Mouse (Mus musculus) mesoderm, embryonic 11.5 days (tissue): Measurements from ENCODE around the gene Icam5.
"Not testable (repeated sequence)": the region's sequence is repeated elsewhere in the genome, so short reads cannot be mapped to it uniquely, and the experiment has no call there.

Experiments used
- DNase-seq: peaks from one replicate; pipeline ENCODE4 v3.0.0-alpha.2; 2012; ENCODE audit warnings: low read depth, low spot score

Icam5 gene

DNA sequence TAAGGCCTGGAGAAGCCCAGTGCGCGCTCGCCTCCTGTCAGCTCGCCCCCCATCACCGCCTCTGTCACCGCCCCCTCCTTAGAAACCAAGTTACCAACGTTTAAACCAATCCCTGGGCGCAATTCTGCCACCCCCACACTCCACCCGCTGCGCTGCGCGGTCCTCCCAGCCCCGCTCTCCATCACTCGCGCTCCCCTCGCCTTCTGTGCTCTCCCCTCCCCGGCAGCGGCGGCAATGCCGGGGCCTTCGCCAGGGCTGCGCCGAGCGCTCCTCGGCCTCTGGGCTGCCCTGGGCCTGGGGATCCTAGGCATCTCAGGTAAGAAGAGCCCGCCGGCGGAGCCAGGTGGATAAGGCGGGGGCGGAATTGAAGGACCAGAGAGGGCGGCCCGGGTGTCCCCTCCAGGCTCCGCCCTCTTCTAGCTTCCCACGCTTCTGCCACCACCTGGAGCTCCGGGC lies at the start of gene Icam5:
Gene Icam5 (plus strand): TSS at position 178 of the 456 bp plus-strand sequence.
- no peak for DNase-seq

DNA sequence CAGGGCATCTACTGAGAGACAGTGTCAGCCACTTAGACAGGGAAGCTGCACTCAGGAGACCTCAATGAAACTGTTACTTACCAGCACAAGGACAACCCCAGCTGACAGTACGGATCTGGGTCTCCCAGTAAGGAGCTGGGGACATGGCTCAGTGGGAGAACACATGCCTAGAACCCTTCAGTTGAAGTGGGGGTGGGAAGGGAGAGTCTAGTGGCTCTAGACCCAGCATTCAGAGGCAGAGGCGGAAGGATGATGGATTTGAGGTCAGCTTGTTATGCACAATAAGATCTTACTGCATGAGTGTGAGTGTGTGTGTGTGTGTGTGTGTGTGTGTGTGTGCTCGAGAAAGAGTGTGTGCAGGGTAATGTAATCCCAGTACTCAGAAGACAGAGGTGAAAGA lies 49.7 kb upstream of the Icam5 start:
- no peak for DNase-seq

DNA sequence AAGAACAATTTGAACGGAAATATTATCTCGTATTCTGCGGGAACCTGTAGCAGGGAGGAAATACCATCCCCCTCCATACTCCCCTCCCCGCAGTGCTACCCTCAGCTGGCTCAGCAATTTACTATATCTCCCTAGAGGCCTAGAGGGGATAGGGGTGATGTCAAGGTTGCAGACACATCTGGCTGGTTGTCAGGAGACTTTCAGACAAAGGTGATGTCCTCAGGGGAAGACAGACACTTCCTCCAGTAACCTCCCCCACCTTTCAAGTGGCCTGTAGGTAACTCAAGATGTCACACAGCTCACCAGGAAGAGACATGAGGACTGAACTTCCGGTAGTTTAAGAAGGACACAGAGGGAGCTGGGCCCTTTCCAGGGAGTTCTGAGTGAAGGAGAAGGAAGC lies 48.7 kb upstream of the Icam5 start:
- peak; percentile 16 for DNase-seq

DNA sequence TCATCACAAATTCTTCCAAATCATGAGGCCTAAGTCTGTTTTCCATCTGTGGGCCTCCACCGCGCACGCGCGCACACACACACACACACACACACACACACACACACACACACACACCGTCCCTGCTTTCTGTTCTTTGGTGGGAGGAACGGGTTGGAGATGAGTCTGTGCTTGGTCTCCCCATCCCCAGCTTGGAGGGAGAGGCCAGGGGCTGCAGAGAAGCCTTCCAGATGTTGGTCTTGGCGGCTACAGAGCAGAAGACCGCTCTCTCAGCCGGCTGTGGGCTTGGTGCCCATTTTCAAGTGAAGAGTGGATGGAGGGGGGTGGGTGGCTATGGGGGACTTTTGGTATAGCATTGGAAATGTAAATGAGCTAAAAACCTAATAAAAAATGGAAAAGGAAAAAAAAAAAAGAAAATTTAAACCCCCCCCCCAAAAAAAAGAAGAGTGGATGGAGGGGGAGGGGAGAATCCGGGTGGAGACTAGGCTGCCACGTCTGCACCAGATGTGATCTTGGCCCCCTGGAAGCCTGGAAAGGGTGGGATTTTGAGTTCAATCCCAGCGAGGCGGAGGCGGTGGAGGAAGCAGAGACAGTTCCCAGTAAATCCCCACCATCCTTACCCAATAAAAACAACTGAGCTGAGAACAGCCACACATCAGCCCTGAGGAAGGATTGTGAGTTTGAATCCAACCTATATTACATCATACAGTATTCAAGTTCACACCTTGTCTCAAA lies 44.8 kb upstream of the Icam5 start:
- no peak for DNase-seq

DNA sequence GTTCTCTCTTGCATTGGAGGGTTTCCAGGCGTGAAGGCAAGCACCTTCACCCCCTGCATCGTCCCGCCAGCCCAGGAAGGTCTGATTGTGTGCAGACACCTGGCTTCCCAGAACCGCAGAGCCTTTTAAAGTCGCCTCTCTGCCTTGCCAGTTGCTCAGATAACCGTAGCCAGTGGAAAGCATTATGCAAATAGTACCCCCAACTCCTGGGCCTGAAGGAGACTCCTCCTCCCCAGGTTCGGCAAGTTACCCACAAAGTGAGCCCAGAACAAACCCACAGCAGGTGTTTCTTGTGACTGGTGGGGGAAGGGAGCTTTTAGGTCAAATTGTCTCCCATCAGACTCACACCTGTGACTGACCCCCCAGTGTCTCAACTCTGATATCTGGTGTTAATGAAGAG lies 43.9 kb upstream of the Icam5 start:
- no peak for DNase-seq

DNA sequence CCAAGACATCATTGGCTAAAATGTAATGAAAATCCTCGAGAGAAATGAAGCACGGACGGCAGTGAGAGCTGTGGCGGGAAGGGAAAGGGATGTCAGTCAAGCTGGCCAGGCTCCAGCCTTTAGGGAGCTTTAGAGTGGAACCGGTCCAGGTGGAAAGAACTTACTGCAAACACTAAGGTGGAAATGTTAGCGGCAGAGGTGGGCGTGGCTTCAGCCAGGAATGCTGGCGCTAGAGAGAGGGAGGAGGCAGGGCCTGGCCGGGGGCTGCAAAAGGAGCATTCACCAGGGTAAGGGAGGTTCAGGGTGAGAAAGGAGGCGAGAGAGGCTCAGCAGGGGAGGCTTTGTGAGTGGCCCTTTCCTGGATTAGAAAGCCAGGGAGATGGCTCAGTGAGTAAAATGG lies 41.0 kb upstream of the Icam5 start:
- DNase-seq: peak; percentile 36

DNA sequence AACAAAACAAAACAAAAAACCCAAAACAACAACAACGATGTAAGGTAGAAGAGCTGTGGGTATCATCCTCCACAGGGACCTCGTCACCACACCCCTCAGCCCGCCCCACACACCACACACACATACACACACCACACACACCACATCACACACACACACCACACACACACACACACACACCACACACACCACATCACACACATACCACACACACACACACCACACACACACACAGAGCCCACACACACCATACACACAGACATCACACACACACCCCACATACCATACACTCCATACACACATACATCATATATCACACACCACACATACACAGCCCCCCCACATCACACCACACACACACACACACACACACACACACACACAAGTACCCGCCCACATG lies 40.3 kb upstream of the Icam5 start:
- DNase-seq: no peak

DNA sequence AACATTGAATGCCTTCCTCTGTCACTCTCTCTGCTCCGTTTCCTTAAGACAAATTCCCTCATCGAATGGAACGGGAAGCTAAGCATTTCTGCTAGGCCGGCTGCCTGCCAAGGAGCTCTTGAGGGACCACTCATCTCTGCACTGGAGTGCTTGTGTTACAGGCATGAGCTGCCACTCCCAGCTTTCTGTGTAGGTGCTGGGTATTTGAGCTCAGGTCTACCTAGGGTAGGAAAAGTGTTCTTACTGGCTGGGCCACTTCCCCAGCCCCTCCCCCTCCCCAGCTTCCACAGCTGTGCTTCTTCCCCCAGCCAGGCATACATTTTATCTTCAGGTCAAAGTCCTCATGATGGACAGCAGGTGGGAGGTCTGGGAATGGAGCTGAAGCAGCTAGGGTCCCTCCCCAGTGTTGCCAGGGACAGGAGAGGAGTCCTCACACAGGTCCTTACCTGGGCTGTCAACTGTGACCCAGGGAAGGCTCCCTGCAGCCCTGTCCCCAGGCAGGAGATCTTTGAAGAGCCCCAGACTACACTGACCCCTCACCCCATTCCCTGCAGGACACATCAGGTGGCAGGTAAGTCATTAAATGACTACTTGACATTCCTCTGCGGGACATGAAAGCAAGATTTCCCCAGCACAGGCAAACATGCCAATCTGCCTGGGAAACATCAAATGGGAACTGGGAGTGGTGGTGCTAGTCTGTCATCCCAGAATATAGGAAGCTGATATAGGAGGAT lies 38.5 kb upstream of the Icam5 start:
- no peak for DNase-seq

DNA sequence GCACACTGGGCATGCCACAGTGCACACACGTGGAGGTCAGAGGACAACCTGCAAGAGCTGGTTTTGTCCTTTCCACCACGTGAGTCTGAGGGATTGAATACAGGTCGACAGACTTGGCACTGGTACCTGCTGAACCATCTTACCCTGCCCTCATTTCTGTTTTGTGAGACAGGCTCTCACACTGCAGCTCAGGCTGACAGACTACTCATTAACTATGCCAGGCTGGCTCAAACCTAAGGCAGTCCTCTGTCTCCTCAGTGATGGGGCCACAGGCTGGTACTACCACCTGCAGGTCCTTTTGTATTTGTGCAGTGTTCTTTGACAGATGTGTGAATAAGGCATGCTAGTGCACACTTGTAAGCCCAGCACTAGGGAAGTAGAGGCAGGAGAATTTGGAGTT lies 36.8 kb upstream of the Icam5 start:
- DNase-seq: no peak

DNA sequence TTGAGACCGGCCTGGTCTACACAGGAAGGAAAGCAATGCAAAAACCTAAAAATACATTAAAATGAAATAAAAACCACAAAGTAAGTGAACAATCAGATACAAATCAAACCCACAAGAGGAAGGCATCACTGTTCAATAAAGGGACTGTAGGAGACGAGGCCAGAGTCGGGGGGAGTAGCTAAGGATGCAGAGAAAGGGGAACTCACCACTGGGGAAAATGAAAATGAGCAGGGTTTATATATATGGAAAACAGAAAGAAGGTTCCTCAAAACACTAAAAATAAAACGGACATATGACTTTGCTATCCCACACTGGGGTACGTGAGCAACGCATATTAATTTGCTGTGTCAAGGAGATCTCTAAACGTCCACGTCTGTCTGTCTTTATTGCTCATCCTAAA lies 34.8 kb upstream of the Icam5 start:
- DNase-seq: no peak

DNA sequence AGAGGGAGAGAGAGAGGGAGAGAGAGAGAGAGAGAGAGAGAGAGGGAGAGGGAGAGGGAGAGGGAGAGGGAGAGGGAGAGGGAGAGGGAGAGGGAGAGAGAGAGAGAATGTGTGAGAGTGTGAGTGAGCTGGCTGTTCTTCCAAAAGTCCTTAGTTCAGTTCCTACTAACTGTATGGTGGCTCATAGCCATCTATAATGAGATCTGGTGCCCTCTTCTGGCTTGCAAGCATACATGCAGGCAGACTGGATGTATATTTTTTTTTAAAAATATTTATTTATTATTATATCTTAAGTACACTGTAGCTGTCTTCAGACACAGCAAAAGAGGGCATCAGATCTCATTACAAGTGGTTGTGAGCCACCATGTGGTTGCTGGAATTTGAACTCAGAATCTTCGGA lies 33.5 kb upstream of the Icam5 start:
- not testable (repeated sequence) for DNase-seq

DNA sequence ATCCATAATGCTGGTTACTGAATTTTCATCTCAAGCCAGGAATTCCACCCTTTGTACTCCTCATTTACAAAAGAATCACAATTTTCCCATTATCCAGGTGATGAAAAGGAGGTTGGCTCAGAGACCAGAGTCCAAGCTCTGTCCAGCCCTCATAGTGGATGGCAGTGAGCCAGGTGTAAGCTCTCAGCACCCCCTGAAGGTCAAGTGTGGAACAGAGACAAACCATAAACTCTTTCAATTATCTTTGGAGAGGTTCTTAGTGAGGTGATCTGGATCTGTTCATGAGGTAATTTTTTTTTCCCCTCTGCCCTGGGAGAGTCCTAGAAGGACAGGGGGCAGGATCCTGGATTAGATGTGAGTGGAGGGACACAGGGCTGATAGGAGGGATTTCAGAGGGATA lies 31.1 kb upstream of the Icam5 start:
- DNase-seq: no peak

DNA sequence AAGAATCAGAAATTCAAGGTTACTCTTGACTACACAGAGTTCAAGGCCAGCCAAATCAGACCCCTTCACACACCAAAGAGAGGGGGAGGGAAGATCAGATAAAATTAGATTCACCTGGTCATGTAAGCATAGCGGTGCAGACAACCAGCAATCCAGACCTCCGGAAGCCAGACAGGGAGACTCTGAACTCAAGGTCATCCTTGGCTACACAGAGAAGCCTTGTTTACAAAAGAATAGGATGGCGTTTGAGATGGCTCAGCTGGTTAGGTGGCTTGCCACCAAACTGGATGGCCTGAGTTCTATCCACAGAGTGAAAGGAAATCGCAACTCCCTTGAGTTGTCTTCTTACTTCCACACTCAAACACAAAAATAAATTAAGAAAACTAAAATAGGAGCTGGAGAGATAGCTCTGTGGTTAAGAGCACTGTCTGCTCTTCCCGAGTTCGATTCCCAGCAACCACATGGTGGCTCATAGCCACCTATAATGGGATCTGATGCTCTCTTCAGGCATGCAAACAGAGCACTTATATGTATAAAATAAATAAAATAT lies 30.1 kb upstream of the Icam5 start:
- DNase-seq: no peak

DNA sequence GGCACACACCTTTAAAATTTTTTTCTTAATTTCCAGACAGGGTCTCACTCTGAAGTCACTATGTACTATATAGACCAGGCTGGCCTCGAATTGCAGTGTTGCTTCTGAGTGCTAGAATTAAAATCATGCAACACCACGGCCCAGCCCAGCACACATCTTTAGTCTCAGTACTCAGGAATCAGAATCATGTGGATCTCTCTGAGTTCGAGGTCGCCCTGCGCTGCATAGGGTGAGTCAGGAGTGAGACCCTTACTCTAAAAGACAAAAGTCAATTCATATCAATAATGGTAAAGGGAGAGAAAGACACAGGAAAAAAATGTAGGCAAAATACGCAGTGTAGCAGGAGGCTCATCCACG lies 29.6 kb upstream of the Icam5 start:
- DNase-seq: no peak

DNA sequence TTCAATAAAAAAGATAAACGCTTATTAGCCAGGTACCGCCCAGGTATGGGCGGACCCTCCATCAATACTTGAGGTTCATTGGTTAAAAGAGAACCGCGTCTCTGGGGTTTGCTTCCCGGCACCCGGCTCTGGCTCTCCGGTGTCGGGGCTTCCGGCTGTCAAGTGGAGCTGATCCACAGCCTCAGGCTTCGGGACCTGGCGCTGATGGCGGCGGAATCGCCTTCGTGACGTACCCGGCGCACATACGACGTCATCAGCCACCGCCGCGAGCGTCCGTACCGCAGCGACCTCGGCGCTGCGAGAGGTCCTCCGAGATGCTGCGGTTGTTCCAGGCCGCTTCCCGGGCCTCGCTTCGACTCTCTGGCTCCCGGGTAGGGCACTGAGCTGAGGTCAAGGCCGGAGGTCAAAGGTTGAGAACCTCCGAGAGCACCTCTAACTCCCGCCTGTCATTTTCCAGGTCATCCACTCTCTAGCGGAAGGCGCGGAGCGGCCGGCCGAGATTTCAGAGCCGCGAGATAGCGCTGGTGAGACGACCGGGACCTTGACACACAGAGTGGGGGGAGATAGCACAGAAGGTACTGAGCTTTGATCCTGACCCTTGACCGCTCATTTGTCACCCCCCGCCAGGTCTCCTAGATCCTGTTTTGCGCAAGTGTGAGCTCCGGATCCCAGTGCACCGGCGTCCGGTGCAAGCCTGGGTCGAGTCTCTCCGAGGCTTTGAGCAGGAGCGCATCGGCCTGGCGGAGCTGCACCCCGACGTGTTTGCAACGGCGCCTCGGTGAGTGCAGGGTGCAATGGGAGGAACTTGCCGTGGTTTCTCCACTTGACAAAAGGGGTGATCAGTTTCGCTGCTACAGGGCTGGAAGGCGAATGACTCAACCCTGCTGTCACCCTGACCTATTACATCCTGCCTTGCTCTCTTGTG lies 29.0 kb upstream of the Icam5 start, which contains the start of gene Mrpl4:
Gene Mrpl4 (plus strand): TSS at position 112 of the 925 bp plus-strand sequence.
- peak; percentile 94 for DNase-seq

DNA sequence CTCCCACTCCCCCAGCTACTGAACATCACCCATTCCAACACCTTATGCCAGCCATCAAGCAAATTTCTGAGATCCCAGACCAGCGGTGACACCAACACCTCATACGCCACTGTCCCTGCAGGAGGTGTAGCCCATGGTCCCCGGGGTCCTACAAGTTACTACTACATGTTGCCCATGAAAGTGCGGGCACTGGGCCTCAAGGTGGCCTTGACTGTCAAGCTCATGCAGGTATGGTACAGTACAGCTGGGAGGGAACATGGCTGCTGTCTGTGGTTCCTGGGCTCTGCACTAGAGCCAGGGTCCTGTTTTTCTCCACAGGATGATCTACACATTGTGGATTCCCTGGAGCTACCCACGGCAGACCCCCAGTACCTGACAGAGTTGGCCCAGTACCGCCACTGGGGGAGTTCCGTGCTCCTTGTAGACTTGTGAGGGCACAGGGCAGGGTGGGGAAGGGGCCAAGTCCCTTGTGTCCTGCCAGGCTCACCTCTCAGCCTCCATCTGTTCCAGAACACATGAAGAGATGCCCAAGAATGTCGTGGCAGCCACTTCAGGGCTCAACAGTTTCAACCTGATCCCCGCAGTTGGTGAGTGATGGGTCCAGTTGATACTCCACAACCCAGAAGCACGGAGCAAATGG lies 24.4 kb upstream of the Icam5 start:
- DNase-seq: no peak

DNA sequence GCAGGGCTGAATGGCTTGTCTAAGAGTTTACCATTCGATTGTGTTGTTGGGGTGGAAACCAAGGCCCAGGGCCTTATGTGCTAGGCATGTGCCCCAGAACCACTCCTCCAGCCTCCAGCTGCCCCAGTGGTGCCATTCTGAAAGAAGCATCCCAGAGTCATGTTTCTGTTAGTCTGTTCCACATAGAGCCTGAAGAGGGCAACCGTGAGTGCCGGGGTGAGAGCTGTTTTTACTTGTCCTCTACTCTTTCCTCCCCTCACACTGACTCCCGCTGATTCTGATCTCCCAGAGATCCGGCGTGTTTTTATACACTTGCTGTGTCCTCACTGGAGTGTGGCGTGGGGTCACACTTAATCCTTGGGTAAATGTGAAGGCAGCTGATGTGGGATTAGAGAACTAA lies 23.9 kb upstream of the Icam5 start:
- no peak for DNase-seq

DNA sequence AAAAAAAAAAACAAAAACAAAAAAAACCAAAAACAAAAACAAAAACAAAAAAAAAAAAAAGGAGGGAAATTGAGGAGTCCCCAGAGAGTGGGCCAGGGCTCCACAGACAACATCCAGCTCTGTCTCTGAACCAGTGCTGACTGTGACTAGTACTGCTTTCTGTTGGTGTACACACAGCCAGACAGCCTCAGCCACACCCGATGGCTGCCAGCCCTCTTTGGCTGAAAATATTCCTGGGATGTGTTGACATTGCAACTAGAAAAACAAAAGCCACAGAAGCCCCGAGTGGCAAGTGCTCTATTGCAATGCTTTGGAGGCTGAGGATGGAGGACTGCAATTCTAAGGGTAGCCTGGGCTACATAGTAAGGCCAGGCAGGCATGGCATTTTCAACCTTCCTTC lies 21.5 kb upstream of the Icam5 start:
- no peak for DNase-seq

DNA sequence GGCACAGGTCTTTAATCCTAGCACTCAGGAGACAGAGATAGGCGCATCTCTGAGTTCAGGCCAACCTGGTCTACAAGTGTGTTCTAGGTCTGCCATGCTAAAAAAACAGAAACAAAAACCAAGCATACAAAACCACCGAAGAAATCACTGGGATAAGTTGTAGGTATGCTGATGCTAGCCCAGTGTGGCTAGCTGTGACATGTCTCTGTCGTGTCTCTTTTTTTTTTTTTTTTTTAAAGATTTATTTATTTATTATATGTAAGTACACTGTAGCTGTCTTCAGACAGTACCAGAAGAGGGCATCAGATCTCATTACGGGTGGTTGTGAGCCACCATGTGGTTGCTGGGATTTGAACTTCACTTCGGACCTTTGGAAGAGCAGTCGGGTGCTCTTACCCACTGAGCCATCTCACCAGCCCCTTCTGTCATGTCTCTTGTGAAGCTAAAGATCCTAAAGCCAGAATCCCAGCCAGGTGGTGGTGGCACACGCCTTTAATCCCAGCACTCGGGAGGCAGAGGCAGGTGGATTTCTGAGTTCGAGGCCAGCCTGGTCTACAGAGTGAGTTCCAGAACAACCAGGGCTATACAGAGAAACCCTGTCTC lies 20.8 kb upstream of the Icam5 start:
- not testable (repeated sequence) for DNase-seq

DNA sequence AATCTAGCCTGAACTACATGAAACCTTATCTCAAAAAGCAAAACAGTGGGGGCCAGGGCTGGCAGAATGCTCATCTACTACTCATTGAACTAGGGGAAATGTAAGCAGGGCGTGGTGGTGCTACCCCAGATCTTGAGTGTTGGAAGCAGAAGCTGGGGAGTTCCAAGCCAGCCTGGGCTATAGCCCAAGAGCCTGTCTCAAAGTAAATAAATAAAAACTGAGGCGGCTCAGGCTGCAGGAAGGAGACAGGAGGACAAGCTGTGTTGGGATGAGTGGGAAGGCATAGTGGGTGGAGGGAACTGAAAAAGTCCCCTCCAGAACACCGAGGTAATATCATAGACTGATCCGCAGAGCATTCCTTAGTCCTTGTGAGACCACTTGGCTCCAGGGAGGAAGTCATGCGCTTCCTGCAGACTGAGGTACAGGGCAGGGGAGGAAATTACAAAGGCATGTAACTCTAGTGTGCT lies 20.0 kb upstream of the Icam5 start:
- no peak for DNase-seq

DNA sequence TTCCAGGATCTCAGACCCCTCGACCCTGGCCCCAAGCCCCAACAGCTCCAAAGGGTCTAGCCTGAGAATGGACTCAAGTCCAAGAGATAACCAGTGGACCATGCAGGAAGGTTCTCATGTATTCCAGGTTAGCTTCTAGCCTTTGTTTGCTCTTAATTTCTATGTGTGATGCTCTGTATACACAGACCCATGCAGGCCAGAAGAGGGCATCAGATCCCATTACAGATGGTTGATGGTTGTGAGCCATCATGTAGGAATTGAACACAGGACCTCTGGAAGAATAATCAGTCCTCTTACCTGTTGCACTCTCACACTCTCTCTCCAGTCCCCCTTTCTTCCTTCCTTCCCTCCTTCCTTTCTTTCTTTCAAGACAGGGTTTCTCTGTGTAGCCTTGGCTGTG lies 19.5 kb upstream of the Icam5 start:
- no peak for DNase-seq
